Mouse (Mus musculus): ENCODE measurements around the gene Slc6a15. TPM values are rescaled to one million over a fixed set of nuclear protein-coding genes. Genes with fewer than 3 reads are reported as not detected.

Gene Slc6a15
- 4.3 and 9.1 TPM in 2 replicates for total RNA-seq (2021)
- long read RNA-seq, partial matches to known transcripts, result 1 of 2 reads
- long read RNA-seq, other reads (novel, unspliced or antisense), result 0 of 2 reads

- peak; percentile 38 for DNase-seq
These were observed at the start of gene Slc6a15 for GRCm38 (mm10) chr10:103367371-103368295. Gene Slc6a15 (plus strand): TSS chr10:103367783.

DNA sequence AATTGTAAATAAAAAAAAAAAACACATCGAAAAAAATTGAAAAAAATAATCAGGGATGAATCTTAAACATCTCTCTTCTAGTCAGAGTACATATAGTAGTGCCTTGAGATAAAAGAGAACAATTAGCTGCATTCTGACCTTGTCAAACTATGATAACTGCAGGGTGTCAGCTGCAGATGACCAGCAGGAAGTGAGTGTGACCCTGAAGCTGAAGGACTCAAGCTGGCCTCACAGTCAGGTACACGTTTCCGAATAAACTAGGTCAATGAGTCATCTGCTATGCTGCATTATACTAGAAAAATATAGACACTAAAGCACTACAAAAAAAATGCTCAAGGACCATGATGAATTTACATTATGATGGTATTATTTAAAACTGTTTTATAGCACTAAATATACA lies 45.6 kb upstream of the Slc6a15 start:
- peak; percentile 3 for DNase-seq

DNA sequence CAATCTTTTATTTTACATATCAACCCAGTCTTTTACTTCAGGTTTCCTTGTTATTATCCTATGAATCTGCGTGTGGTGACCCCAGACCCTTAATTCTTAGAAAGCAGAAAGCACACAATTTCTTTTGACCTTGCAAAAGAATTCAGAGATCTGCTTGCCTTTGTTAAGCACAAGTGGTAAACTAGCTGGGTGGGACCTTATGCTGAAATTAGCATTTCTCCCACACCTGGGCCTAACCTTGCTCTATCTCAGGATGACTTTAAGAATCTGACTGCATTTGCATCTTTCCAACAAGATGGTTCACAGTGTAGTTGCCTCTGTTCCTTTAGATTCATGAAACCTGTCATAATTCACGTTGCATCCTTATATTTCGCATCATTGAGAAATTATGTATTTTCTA lies 44.2 kb upstream of the Slc6a15 start:
- no peak for DNase-seq

GRCm38 (mm10) chr10:103334306-103334705 lies 33.3 kb upstream of the Slc6a15 start:
- DNase-seq, result no peak

- no peak for DNase-seq
These were observed 27.7 kb upstream of the Slc6a15 start for GRCm38 (mm10) chr10:103339928-103340327.

DNA sequence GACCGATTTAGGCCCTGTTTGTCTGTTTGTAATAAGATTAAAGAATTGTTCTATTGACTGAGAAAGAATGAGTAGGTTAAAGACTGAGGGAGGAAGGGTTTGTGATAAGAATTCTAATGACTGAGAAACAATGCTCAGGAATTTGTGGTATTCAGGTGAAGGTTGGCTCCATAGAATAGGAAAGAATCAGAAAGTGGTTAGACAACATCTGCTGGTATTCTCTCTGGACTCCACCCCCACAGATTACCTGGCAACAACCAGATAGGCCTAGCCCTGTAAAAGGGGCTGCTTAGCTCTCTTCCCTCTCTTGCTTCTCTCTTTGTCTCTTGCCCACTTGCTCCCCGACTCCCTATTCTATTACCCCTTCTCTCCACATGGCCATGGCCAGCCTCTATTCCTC lies 20.8 kb upstream of the Slc6a15 start:
- no peak for DNase-seq

DNA sequence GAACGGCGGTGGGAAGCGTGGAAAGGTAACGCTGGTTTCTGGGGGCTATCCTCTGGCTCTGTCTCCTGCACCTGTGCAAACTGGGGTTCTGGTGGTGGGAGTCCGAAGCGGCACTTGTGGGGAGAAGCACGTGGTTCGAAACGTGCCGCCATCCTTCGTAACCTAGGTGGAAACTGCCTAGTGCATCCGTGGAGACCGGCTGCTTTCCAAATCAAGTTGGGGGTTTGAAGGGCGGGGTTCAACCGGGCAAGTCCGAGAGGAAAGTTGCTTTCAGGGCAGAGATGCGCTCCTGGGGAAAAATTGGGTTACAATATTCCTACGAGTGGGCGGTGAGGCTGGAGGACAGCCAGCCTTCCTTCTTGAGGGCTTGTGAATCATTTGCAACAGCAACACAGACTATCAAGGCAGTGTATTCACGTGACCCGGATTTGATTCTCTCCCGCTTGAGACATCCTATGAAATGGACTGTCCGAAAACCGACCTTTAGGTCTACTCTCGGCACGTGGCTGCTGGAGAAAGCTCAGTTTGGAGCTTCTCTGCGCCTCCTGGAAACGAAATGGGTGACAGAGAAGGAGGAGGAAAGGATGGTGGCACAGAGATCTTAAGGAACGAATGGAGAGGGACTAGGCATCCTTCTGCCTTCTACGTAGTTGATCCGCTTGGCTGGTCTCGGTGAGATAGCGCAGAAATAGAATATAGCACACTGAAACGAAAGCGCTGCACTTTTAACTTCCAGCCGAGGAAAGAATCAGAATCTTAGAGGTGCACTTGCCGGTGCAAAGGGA lies 905 bp downstream of the Slc6a15 start:
- peak; percentile 11 for DNase-seq

DNA sequence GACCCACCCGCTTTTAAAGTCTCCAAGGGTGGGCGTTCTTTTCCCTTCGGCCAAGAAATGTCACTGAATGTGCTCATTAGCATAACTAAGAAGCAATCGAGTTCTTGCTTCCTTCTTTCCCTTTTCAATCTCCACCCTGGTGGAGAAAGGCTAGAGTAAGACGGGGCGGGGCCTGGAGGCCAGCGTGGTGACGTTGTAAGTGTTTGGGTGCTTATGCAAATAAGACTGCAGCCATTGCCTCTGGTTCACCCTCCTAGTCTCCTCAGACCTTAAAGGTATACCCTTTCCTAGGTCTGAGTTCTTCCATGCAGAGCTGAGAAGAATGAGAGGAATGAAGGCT lies 1.5 kb downstream of the Slc6a15 start:
- peak; percentile 60 for DNase-seq

- DNase-seq, result no peak
These were observed 34.6 kb downstream of the Slc6a15 start for GRCm38 (mm10) chr10:103402171-103402570.

- no peak for DNase-seq
These were observed 60.1 kb downstream of the Slc6a15 start for GRCm38 (mm10) chr10:103427717-103428116.

DNA sequence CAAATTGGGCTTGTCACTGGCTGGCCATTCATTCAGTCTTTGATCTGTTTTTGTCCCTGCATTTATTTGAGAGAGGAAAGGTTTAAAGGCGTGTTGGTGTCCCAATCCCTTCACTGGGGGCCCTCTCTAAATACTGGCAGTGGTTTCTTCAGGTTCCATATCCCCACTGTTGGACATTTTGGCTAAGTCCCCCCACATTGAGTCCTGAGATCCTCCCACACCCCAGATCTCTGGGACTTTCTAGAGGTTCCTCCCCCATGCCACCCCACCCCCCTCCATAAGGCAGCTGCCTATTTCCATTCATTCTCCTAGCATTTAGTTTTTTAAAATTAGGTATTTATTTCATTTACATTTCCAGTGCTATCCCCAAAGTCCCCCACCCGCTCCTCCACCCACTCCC lies 75.0 kb downstream of the Slc6a15 start:
- no peak for DNase-seq

GRCm38 (mm10) chr10:103443070-103443469 lies 75.5 kb downstream of the Slc6a15 start:
- no peak for DNase-seq

- DNase-seq, result no peak
These were observed 80.8 kb downstream of the Slc6a15 start for GRCm38 (mm10) chr10:103448340-103448739.

GRCm38 (mm10) chr10:103457896-103458295 lies 90.3 kb downstream of the Slc6a15 start:
- no peak for DNase-seq

Other genes starting within 250 kb of the Slc6a15 start
- gene Lrriq1, start 131.5 kb upstream of the Slc6a15 start, total RNA-seq (2021), result 0.27 and 0.62 TPM in 2 replicates